Mouse (Mus musculus) cerebellum, adult (tissue): ENCODE results near the gene Flt3.

ENCODE experiments used
- ATAC-seq: cut with Nextera tagmentation; 2 replicates; pipeline ENCODE4 v1.9.2; 2017; ENCODE audit warnings: mild to moderate bottlenecking, moderate library complexity, mixed read lengths; ENCODE audit not compliant: insufficient number of reproducible peaks, low FRiP score, low TSS enrichment

Gene Flt3

GRCm38 (mm10) chr5:147418394-147419121 is 18.3 kb upstream of the Flt3 start:
- ATAC-seq: no peak

- ATAC-seq: no peak
These were observed 17.7 kb upstream of the Flt3 start for GRCm38 (mm10) chr5:147417986-147418385.

GRCm38 (mm10) chr5:147410585-147410984 is 10.3 kb upstream of the Flt3 start:
- no peak for ATAC-seq

DNA sequence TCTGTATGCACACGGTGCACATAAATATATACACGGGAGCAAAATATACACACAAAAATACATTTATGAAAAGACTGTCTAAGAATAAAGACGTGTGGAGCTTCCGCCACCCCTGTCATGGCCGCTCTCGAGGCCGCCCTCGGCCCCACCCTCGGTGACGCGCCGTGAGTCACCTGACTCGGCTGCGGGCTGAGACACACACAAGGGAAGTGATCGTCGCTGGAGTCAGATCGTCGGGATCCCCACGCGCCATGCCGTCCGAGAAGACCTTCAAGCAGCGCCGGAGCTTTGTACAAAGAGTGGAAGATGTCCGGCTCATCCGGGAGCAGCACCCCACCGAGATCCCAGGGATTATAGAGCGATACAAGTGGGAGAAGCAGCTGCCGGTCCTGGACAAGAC is 8.4 kb upstream of the Flt3 start:
- ATAC-seq: no peak

- no peak for ATAC-seq
These were observed 5.8 kb upstream of the Flt3 start for GRCm38 (mm10) chr5:147406135-147406534.

- no peak for ATAC-seq
These were observed 2.2 kb upstream of the Flt3 start for GRCm38 (mm10) chr5:147402505-147402904.

GRCm38 (mm10) chr5:147401024-147401423 is 735 bp upstream of the Flt3 start:
- no peak for ATAC-seq

DNA sequence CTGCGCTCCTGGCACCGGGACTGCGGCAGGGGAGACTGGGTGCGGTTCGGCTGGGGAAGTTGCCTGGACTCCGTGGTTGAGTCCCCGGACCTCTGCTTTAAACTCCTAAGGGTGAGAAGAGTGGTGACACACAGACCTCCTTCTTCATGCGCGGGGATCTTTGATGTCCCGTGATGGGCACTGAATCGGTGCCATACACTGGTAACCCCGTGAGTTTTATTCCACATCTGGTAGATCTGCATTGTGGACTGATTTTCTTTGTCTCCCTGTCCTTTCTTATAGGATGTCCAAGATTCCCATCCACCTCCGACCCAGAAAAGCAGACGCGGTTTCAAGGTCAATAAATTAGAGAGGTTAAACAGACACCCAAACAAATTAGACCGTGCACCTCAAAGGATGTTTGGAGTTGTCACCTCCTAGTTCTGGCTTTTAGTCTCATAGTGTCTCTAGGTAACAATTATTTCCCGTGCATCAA is 253 bp upstream of the Flt3 start:
- no peak for ATAC-seq

DNA sequence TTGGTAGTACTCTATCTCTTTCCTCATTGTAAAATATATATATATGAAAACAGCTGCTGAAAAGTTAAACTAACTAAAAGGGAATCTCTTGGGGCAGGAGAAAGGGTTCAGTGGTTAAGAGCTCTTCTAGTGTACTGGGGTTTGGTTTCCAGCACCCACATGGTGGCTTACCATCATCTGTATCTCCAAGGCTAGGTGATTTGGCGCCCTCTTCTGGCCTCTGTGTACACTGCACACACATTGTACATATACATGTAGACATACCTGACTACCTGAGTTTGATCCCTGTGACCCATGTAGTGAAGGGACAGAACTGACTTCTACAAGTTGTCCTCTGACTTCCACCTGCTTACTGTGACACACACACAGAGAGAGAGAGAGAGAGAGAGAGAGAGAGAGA is 5.2 kb downstream of the Flt3 start:
- no peak for ATAC-seq

GRCm38 (mm10) chr5:147392667-147393213 is 7.5 kb downstream of the Flt3 start:
- ATAC-seq: no peak

GRCm38 (mm10) chr5:147390772-147391171 is 9.5 kb downstream of the Flt3 start:
- ATAC-seq: no peak

- no peak for ATAC-seq
These were observed 11.2 kb downstream of the Flt3 start for GRCm38 (mm10) chr5:147389052-147389451.

DNA sequence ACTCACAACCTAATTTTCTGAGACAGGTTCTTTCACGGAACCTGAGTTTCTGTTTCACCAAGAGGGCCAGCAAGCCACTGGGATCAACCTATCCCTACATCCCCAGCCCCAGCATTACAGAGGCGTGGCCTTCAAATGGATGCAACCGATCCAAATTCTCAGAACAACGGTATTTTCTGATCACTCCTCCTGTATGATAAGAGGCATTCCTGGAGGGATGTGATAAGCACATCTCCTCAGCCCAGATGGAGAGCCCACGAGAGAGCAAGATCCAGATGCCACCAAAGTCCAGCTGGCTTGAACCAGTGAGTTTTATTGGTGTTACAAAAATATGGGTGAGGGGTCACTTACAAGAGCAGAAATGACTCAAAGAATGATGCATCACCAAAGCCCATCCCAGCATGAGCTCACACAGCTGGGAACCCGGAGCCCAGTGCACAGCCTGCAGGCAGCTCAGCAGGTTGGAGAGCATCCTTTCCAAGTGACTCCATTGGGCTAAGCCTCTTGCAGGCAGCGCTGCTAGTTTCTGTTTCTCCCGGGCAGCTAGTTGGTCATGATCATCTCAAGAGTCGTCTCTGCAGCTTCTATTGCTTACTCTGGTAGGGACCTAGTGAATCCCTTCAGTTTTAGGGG is 11.8 kb downstream of the Flt3 start:
- no peak for ATAC-seq

- ATAC-seq: no peak
These were observed 13.4 kb downstream of the Flt3 start for GRCm38 (mm10) chr5:147386865-147387264.

GRCm38 (mm10) chr5:147381396-147381795 is 18.9 kb downstream of the Flt3 start:
- ATAC-seq: no peak

DNA sequence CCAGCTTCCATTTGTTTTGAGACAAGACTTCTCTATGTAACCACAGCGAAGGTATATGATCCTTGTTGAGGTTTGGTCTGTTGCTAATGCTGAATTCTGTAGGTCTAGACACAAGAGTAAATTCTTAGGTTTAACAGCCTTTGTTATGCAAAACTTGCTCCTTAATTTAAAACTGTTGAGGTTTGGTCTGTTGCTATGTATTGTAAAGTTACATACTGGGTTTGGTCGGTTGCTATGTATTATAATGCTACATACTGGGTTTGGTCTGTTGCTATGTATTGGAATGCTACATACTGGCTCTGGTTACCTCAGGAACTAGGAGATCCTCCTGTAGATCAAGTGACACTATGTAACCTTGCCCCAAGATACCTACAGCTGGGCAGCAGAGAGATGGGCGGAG is 20.8 kb downstream of the Flt3 start:
- ATAC-seq: no peak

GRCm38 (mm10) chr5:147370276-147370675 is 30.0 kb downstream of the Flt3 start:
- ATAC-seq: no peak

DNA sequence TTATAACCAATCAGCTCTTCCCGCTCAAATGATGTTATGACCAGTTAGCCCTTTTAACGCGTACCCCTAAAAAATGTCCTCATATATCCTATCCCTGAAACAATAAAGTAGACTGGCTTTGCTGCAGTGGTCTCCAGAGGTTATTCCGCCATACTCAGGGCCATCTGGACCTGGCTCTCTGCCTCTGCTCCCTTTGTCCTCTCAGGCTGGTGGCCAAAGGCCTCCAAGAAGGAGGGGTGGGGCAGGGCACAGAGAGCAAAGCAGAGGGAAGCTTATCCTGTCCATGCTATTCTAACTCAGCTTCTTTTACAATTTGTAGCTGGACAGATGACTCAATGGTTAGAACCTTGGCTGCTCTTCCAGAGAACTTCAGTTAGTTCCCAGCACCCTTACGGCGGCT is 32.1 kb downstream of the Flt3 start:
- ATAC-seq: no peak

DNA sequence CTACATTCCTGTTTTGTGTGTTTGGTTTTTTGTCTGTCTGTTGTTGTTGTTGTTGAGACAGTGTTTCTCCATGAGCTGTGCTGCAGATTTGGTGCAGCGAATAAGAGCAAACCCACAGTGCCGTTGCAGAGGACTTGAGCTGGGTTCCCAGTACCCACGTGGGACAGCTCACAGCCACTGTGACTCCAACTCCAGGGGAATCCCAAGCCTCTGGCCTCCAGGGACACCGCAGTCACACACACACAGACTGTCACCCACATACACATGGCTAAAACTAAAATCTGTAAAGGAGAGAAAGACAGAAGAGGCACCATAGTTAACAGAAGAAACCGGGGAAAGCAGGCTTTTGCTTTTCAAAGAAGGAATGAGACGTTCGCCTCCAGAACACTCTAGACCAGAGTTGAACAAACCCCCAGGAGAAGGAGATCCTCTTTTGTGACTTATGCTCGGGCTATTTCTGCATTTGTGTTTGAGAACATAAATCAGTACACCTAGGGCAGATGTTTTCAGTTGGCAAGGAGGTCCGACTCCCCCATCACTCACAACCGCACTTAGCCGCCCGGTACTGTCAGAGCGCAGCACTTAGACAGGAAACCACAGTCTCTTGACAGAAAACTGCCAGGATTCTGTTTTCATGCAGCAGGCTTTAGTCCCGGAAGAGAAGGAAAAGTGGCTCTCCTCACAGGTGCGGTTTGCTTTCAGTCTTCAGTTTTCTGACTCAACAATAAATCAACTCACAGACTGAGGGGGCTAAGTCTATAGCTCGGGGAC is 34.1 kb downstream of the Flt3 start:
- ATAC-seq: no peak

DNA sequence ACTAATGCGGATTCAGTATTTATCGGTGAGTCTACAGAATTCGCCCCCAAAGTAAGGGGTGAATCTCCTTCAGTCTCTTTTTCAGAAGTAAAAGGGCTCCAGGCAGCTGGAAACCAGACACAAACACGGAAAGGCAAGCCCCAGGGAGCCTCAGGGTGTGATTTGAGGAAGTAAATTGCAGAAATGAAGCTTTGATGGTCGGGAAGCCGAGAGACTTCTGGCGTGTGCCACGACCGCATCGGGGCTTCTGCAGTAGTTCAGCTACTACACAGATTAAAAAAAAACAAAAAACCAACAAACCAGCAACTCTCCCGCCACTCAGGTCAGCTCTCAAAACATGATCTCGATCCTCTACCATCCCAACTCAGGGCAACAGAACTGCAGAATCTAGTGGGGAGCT is 37.2 kb downstream of the Flt3 start:
- ATAC-seq: no peak

DNA sequence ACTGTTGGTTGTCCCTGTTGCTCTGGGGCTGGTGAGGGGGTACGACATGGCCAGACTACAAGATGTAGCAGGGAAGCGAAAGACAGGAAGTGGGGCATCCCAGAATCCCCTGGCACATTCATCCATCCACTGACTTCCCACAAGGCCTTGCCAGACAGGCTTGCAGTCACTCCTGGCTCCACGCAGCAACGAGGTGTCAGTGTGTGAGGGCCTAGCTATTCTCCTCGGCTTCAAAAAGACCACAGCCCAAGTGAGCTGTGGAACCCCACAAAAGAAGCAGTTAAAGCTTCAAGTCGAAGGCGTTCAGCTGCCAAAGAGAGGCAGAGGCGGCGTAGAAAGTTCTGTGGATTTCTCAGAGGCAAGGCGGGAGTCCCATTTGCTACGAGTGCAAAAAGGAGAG is 41.8 kb downstream of the Flt3 start:
- ATAC-seq: no peak
